Mouse (Mus musculus): ENCODE measurements at regions not wholly inside any gene's neighbourhood (a gene's known extent, or its start where the extent isn't known, plus 50 kb on each side); places are given as distances from the start of the nearest gene placed in this dataset.

- no peak for DNase-seq (ENCODE audit: extremely low spot score in 1 of 2, low spot score in 2 of 2)
- intact Hi-C loops (cut with DNase I), result no loop called here
These were observed 77.7 kb downstream of the Gm826 start for GRCm38 (mm10) chr2:160256251-160256650.

GRCm38 (mm10) chr2:160250228-160250627 lies 83.7 kb downstream of the Gm826 start:
- intact Hi-C loops (cut with DNase I), result no loop called here
- DNase-seq (ENCODE audit: extremely low spot score in 1 of 2, low spot score in 2 of 2), result no peak

GRCm38 (mm10) chr2:160249104-160250093 lies 84.6 kb downstream of the Gm826 start:
- intact Hi-C loops (cut with DNase I), result no loop called here
- DNase-seq (ENCODE audit: extremely low spot score in 1 of 2, low spot score in 2 of 2), result no peak

- intact Hi-C loops (cut with DNase I), result no loop called here
- no peak for DNase-seq (ENCODE audit: extremely low spot score in 1 of 2, low spot score in 2 of 2)
These were observed 86.7 kb downstream of the Gm826 start for GRCm38 (mm10) chr2:160247286-160247685.

DNA sequence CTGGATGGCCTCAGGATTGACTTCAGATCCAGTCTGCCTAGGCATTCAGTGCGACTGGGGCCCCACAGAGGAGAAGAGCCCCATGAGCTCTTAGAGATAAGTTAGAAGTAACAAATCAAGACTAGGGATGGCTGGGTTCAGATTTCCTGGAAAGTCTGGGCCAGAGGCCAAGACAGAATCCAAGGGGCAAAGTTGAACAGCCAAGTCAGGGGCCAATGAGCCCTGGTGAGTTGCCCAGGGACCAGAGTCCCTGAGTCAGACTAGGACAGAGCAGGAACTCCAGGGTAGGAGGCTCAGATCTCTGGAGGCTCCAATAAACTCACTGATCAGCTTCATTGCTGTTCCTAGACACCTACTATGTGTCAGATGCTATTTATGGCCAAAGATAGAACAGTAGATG lies 87.6 kb downstream of the Gm826 start:
- DNase-seq (ENCODE audit: extremely low spot score in 1 of 2, low spot score in 2 of 2), result no peak
- intact Hi-C loops (cut with DNase I), result no loop called here

GRCm38 (mm10) chr2:160244866-160245265 lies 89.1 kb downstream of the Gm826 start:
- DNase-seq (ENCODE audit: extremely low spot score in 1 of 2, low spot score in 2 of 2), result no peak
- intact Hi-C loops (cut with DNase I), result no loop called here

GRCm38 (mm10) chr2:160240531-160241379 lies 93.2 kb downstream of the Gm826 start:
- DNase-seq (ENCODE audit: extremely low spot score in 1 of 2, low spot score in 2 of 2), result no peak
- intact Hi-C loops (cut with DNase I), result no loop called here

- DNase-seq (ENCODE audit: extremely low spot score in 1 of 2, low spot score in 2 of 2), result no peak
- intact Hi-C loops (cut with DNase I), result no loop called here
These were observed 96.4 kb downstream of the Gm826 start for GRCm38 (mm10) chr2:160237436-160238104.

DNA sequence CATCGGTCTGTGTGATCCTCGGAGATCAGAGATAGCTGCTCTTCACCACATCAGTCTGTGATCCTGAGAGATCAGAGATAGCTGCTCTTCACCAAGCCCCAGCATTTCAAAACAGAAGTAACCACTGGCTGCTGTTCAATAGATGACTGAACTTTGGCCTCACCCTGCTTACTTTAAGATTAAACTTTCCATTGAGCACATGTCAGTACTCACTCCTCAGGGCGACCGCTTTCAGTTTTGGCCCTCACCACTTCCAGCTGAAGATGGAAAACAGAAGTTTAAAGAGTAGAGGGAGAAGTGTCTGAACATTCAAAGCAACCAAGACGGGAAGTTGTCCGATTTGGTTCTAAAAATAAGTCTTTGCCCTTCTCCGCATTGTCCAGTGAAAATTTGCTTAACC lies 97.2 kb downstream of the Gm826 start:
- no peak for DNase-seq (ENCODE audit: extremely low spot score in 1 of 2, low spot score in 2 of 2)
- intact Hi-C loops (cut with DNase I), result no loop called here

GRCm38 (mm10) chr2:160230786-160231185 lies 103.2 kb downstream of the Gm826 start:
- DNase-seq (ENCODE audit: extremely low spot score in 1 of 2, low spot score in 2 of 2), result no peak
- intact Hi-C loops (cut with DNase I), result no loop called here

GRCm38 (mm10) chr2:160228331-160229035 lies 105.5 kb downstream of the Gm826 start:
- intact Hi-C loops (cut with DNase I), result no loop called here
- DNase-seq (ENCODE audit: extremely low spot score in 1 of 2, low spot score in 2 of 2), result no peak

DNA sequence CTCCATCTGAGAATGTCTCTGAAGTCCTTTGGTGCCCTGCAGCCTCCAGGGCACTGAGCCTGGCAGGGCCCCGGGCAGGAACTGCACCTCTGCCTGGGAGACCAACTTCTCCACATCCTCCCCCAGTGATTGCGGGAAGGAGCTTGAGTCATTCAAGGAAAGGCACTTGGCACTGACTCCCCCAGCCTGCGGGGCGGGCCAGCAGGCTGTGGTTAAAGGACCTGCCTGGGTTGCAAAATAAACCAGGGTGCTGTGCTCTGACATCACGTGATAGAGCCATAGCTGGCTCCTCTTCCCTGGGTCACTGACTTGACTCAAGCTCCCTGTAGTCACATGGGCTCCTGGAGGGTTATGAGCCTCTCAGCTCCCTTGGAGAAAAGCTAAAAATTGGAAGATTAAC lies 108.5 kb downstream of the Gm826 start:
- intact Hi-C loops (cut with DNase I), result no loop called here
- DNase-seq (ENCODE audit: extremely low spot score in 1 of 2, low spot score in 2 of 2), result no peak

- intact Hi-C loops (cut with DNase I), result no loop called here
- DNase-seq (ENCODE audit: extremely low spot score in 1 of 2, low spot score in 2 of 2), result no peak
These were observed 110.6 kb downstream of the Gm826 start for GRCm38 (mm10) chr2:160223366-160223765.

DNA sequence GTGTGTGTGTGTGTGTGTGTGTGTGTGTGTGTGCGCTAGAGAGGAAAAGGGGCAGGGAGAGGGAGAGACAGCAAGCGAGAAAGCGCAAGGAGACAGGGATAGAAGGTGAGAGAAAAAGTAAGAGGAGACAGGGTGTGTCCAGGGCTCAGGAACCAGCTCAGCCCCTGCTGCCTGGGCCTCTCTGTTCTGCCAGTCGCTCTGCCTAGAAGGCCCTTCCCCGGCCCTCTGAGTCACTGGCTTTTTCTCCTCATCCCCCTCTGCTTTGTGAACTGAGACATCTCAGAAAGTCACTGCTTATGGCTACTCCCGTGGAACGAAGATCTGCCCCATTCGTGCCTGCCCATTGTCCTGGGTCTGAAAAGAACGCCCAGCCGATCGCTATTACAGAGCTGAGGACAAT lies 112.2 kb downstream of the Gm826 start:
- DNase-seq (ENCODE audit: extremely low spot score in 1 of 2, low spot score in 2 of 2), result no peak
- intact Hi-C loops (cut with DNase I), result no loop called here

DNA sequence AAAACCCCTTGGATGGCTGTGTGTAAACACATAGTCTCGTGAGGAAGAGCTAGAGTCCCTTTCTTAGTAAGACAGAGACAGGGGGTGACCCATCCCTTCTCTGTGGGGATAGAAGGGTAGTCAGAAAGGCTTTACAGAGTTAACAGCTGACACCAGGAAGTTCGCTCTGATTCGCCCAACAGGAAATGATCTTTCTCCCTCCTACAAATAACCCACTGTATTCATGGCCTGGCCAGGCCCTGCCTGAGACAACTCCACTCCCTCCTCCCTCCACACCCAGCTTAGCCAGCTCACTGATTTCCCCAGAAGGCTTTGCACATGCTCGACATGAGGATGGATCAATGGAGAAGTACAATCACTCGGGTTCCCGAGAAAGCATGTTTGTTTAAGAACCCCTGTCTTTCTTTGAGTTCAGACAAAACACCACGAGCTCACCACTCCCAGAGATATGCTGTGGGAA lies 113.4 kb downstream of the Gm826 start:
- intact Hi-C loops (cut with DNase I), result no loop called here
- no peak for DNase-seq (ENCODE audit: extremely low spot score in 1 of 2, low spot score in 2 of 2)

- intact Hi-C loops (cut with DNase I), result no loop called here
- no peak for DNase-seq (ENCODE audit: extremely low spot score in 1 of 2, low spot score in 2 of 2)
These were observed 119.7 kb downstream of the Gm826 start for GRCm38 (mm10) chr2:160214032-160214812.

DNA sequence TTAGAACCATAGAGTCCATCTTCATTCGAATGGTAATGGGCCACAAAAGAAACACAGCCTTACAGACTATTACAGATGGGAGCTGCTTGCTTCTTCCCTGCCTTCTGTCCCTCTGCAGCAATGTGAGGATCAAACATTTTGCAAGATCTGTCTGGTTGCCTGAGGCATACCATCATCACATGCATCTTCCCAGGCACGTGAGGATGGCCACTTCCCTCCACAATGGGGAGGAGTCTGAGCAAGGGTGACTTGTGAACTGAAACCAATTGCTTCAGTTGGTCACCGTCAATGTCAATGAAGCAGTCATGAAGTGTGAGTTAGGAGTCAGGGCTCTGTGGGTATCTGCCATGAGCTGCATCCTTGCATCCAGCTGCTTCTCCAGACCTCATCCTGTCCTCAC lies 123.5 kb downstream of the Gm826 start:
- DNase-seq (ENCODE audit: extremely low spot score in 1 of 2, low spot score in 2 of 2), result no peak
- intact Hi-C loops (cut with DNase I), result no loop called here
